Mouse (Mus musculus) small intestine, adult 2 months (tissue): ENCODE data around the gene Snd1.

Source experiments
- CTCF ChIP-seq: fragments of 200-500 bp; IDR thresholded peaks from 2 replicates; pipeline ENCODE4 v1.5.1; 2012; ENCODE audit warnings: low read depth, mild to moderate bottlenecking, control low read depth, inconsistent platforms, low read length, moderate library complexity, mixed read lengths; ENCODE audit not compliant: insufficient replicate concordance, insufficient read length; ENCODE audit errors: extremely low read depth
- POLR2A ChIP-seq: fragments of 200-500 bp; IDR thresholded peaks from 2 replicates; pipeline ENCODE4 v1.6.1; 2012; ENCODE audit warnings: low read depth, mild to moderate bottlenecking, control low read depth, inconsistent platforms, low read length, moderate library complexity

GRCm38 (mm10) chr6:28756306-28757018, 281.5 kb downstream of the Snd1 start:
- TF ChIP-seq POLR2A (no peak), CTCF (no peak)
